ENCODE assay signal across 26 mouse cellular contexts in genomic region chr10:26544061-26544460, GRCm38 (mm10).
DNase-seq lines count a peak whose midpoint lies in the region; ATAC-seq and TF ChIP-seq lines count a peak whose summit lies in the region.
"Had no signal": no experiment of that assay in that cellular context is flagged by ENCODE, and none has a peak within 500 bp of the region (broad histone marks: within the 10 kb centered on the region; RNA-seq: fewer than 3 reads in every experiment).

No protein-coding gene starts in this region.

- DNase-seq in heart, postnatal 14 days = no peak
- no peak for DNase-seq in forebrain, postnatal 0 days
- no peak for DNase-seq in layer of hippocampus, postnatal 10 days (ENCODE audit: low spot score in 2 of 2)
- DNase-seq: B cell, adult 2 months; cerebellum, adult 11-12 months; cerebellum, adult 8-10 months; cerebellum, postnatal 10 days; cerebellum, postnatal 36 days; embryo, embryonic 11 days; gastrocnemius, postnatal 10 days; gastrocnemius, postnatal 36 days; heart, postnatal 36 days; kidney, adult 11 months had no signal

- H3K36me3 ChIP-seq in C2C12 (ENCODE audit: control insufficient read depth, insufficient read depth) = no peaks in the 10 kb centered on the region
- H3K36me3 ChIP-seq in forebrain, postnatal 0 days (ENCODE audit: insufficient read depth) = no peaks in the 10 kb centered on the region
- H3K36me3 ChIP-seq: embryonic facial prominence, embryonic 10.5 days; embryonic facial prominence, embryonic 13.5 days; forebrain, embryonic 12.5 days; forebrain, embryonic 15.5 days; hindbrain, embryonic 10.5 days; hindbrain, embryonic 13.5 days; intestine, embryonic 15.5 days had no signal

- ATAC-seq in activated CD4-positive, CD25-positive, alpha-beta regulatory T cell, adult 4 months = peak; percentile 30
- ATAC-seq in inflammation-experienced regulatory T-cells, adult 6 months = peak; percentile 56
- ATAC-seq in forebrain, postnatal 0 days = no peak
- ATAC-seq: forebrain, embryonic 15.5 days; hindbrain, postnatal 0 days; intestine, embryonic 15.5 days had no signal

- H3K27ac ChIP-seq in forebrain, postnatal 0 days (ENCODE audit: low read depth, low read length) = no peak overlapping the region
- H3K27ac ChIP-seq: embryonic facial prominence, embryonic 10.5 days; embryonic facial prominence, embryonic 13.5 days; forebrain, embryonic 12.5 days; forebrain, embryonic 15.5 days; hindbrain, embryonic 10.5 days; hindbrain, embryonic 13.5 days; hindbrain, postnatal 0 days; intestine, embryonic 15.5 days had no signal

- WGBS in forebrain, postnatal 0 days = 95% methylated on average over 1 of the region's 1 CpGs

- H3K9ac ChIP-seq in forebrain, postnatal 0 days = no peak overlapping the region
- H3K9ac ChIP-seq: embryonic facial prominence, embryonic 13.5 days; forebrain, embryonic 12.5 days; forebrain, embryonic 15.5 days; hindbrain, embryonic 13.5 days; intestine, embryonic 15.5 days had no signal

- H3K4me1 ChIP-seq in forebrain, postnatal 0 days (ENCODE audit: insufficient read depth) = no peaks in the 10 kb centered on the region
- H3K4me1 ChIP-seq: embryonic facial prominence, embryonic 10.5 days; embryonic facial prominence, embryonic 13.5 days; forebrain, embryonic 12.5 days; forebrain, embryonic 15.5 days; hindbrain, embryonic 10.5 days; hindbrain, embryonic 13.5 days; intestine, embryonic 15.5 days had no signal

- no peaks in the 10 kb centered on the region for H3K79me2 ChIP-seq in C2C12 (ENCODE audit: control insufficient read depth, insufficient read depth)

- intact Hi-C loops in heart, postnatal 14 days (cut with DNase I) = loop anchor here (5.0 kb wide), 1 partner anchor 172 kb away; no protein-coding TSS in a partner anchor

- H3K4me3 ChIP-seq in C2C12 (ENCODE audit: insufficient read depth, poor library complexity, severe bottlenecking) = no peak overlapping the region
- H3K4me3 ChIP-seq in forebrain, postnatal 0 days (ENCODE audit: low read depth, low read length) = no peak overlapping the region
- H3K4me3 ChIP-seq: embryonic facial prominence, embryonic 10.5 days; embryonic facial prominence, embryonic 13.5 days; erythroblast, embryonic 14.5 days; forebrain, embryonic 12.5 days; forebrain, embryonic 15.5 days; hindbrain, embryonic 10.5 days; hindbrain, embryonic 13.5 days; intestine, embryonic 15.5 days had no signal

- H3K79me3 ChIP-seq in C2C12 (ENCODE audit: low read depth) = no peaks in the 10 kb centered on the region

- H3ac ChIP-seq in C2C12 (ENCODE audit: control insufficient read depth, insufficient read length, low read depth) = no peak overlapping the region

- H3K4me2 ChIP-seq in forebrain, postnatal 0 days (ENCODE audit: low read depth) = no peak overlapping the region
- H3K4me2 ChIP-seq: embryonic facial prominence, embryonic 13.5 days; forebrain, embryonic 12.5 days; forebrain, embryonic 15.5 days; heart, embryonic 11.5 days; hindbrain, embryonic 13.5 days; intestine, embryonic 15.5 days had no signal

- no peaks in the 10 kb centered on the region for H3K9me3 ChIP-seq in forebrain, postnatal 0 days (ENCODE audit: low read length)
- H3K9me3 ChIP-seq: embryonic facial prominence, embryonic 10.5 days; embryonic facial prominence, embryonic 13.5 days; forebrain, embryonic 12.5 days; forebrain, embryonic 15.5 days; hindbrain, embryonic 10.5 days; hindbrain, embryonic 13.5 days; intestine, embryonic 15.5 days had no signal

- H3K27me3 ChIP-seq in C2C12 (ENCODE audit: control insufficient read depth, insufficient read depth, insufficient read length) = no peaks in the 10 kb centered on the region
- no peaks in the 10 kb centered on the region for H3K27me3 ChIP-seq in forebrain, postnatal 0 days (ENCODE audit: insufficient read depth, low read length)
- H3K27me3 ChIP-seq: embryonic facial prominence, embryonic 13.5 days; forebrain, embryonic 12.5 days; forebrain, embryonic 15.5 days; hindbrain, embryonic 13.5 days; intestine, embryonic 15.5 days had no signal

- TF ChIP-seq CTCF in C2C12 (IDR thresholded peaks at IDR 0.05; ENCODE audit: control insufficient read depth, insufficient read depth, insufficient read length) = no peak
- no peak for TF ChIP-seq CTCF in forebrain, postnatal 0 days (IDR thresholded peaks at IDR 0.05; ENCODE audit: low read depth)

TF ChIP-seq in C2C12, 6 proteins besides CTCF, POLR2A, EP300 and RAD21:
- TF ChIP-seq MYOG (IDR thresholded peaks at IDR 0.05; ENCODE audit: control insufficient read depth, extremely low read depth, insufficient read length) = no peak
- no peak for TF ChIP-seq CEBPB (IDR thresholded peaks at IDR 0.05; ENCODE audit: low read depth)
- TF ChIP-seq MAX (IDR thresholded peaks at IDR 0.05) = no peak
- peak; percentile 67 for TF ChIP-seq FOSL1 (IDR thresholded peaks at IDR 0.05; ENCODE audit: insufficient read depth, low read length, poor library complexity, severe bottlenecking)
